Mouse (Mus musculus) myocyte (in vitro differentiated cells): ENCODE results near the gene Cd200.

Experiments
- CEBPB ChIP-seq: IDR thresholded peaks from 2 replicates; pipeline ENCODE4 v1.6.1; 2011; ENCODE audit warnings: mild to moderate bottlenecking, moderate library complexity; ENCODE audit not compliant: poor library complexity, insufficient read depth, severe bottlenecking
- E2F4 ChIP-seq: IDR thresholded peaks from one replicate; pipeline ENCODE4 v1.6.1; 2011; ENCODE audit warnings: mild to moderate bottlenecking, control low read depth, moderate library complexity; ENCODE audit not compliant: insufficient read depth
- MAX ChIP-seq: IDR thresholded peaks from one replicate; pipeline ENCODE4 v1.6.1; 2011; ENCODE audit warnings: low read depth, mild to moderate bottlenecking, control low read depth
- MYOD1 ChIP-seq, 3 experiments: IDR thresholded peaks; one replicate each; pipeline ENCODE4 v1.6.1; 2011; ENCODE audit warnings: control low read depth in 2 of 3, low read depth in 2 of 3, mild to moderate bottlenecking in 2 of 3, moderate library complexity in 1 of 3; ENCODE audit not compliant: insufficient read length in 2 of 3, control insufficient read depth in 1 of 3
- MYOG ChIP-seq, 3 experiments: IDR thresholded peaks; one replicate each; pipeline ENCODE4 v1.6.1; 2011; ENCODE audit warnings: control low read depth in 2 of 3, low read depth in 2 of 3, mild to moderate bottlenecking in 2 of 3; ENCODE audit not compliant: insufficient read length in 2 of 3, control insufficient read depth in 1 of 3, insufficient read depth in 1 of 3
- POLR2A ChIP-seq: IDR thresholded peaks from one replicate; pipeline ENCODE4 v1.6.1; 2011; ENCODE audit warnings: low read depth, mild to moderate bottlenecking, control low read depth, moderate library complexity; ENCODE audit not compliant: insufficient read length
- POLR2AphosphoS2 ChIP-seq: IDR thresholded peaks from one replicate; pipeline ENCODE4 v1.6.1; 2011; ENCODE audit warnings: low read depth, control low read depth; ENCODE audit not compliant: insufficient read length
- REST ChIP-seq: IDR thresholded peaks from one replicate; pipeline ENCODE4 v1.6.1; 2011; ENCODE audit warnings: mild to moderate bottlenecking, control low read depth, moderate library complexity; ENCODE audit not compliant: insufficient read depth, insufficient read length
- SRF ChIP-seq: IDR thresholded peaks from one replicate; pipeline ENCODE4 v1.6.1; 2011; ENCODE audit warnings: low read depth; ENCODE audit not compliant: control insufficient read depth, insufficient read length
- TCF12 ChIP-seq: IDR thresholded peaks from one replicate; pipeline ENCODE4 v1.6.1; 2011; ENCODE audit warnings: mild to moderate bottlenecking, control low read depth; ENCODE audit not compliant: poor library complexity, insufficient read depth, severe bottlenecking
- TCF3 ChIP-seq: IDR thresholded peaks from one replicate; pipeline ENCODE4 v1.6.1; 2011; ENCODE audit warnings: low read depth, control low read depth; ENCODE audit not compliant: insufficient read length
- USF1 ChIP-seq: IDR thresholded peaks from one replicate; pipeline ENCODE4 v1.6.1; 2011; ENCODE audit warnings: low read depth, mild to moderate bottlenecking, control low read depth, moderate library complexity

DNA sequence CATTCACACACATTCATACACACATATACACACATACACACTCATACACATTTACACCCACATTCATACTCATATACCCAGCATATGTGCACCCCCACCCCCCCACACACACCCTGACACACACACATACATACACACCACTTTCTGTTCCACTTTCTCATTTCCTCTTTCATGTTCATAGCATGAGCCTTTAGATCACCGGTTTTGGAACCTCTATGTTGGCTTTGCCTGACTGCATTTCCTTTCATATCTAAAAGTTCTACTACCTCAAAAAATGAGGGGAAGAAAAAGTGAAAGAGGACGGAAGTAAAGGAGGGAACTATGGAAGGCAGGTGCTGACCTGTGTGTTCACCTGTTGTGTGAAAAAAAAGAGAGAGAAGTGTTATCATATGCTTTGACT is 19.0 kb downstream of the Cd200 start:
- TF ChIP-seq POLR2A: no peak
- no peak for TF ChIP-seq E2F4
- no peak for TF ChIP-seq CEBPB
- TF ChIP-seq POLR2AphosphoS2: no peak
- no peak for TF ChIP-seq MAX
- TF ChIP-seq MYOG (IDR thresholded peaks at IDR 0.05; ENCODE audit: control insufficient read depth in 1 of 3, insufficient read depth in 1 of 3, insufficient read length in 2 of 3, low read depth in 2 of 3): no peak
- no peak for TF ChIP-seq SRF
- no peak for TF ChIP-seq REST
- TF ChIP-seq MYOD1 (IDR thresholded peaks at IDR 0.05; ENCODE audit: control insufficient read depth in 1 of 3, insufficient read length in 2 of 3, low read depth in 2 of 3): no peak
- TF ChIP-seq USF1: no peak
- TF ChIP-seq TCF12: no peak
- no peak for TF ChIP-seq TCF3
